12 mouse cellular contexts compared by ENCODE assay signal in genomic region chr14:37819959-37820358, GRCm38 (mm10).
DNase-seq lines count a peak whose midpoint lies in the region; ATAC-seq and TF ChIP-seq lines count a peak whose summit lies in the region.
"Had no signal": no experiment of that assay in that cellular context is flagged by ENCODE, and none has a peak within 500 bp of the region (broad histone marks: within the 10 kb centered on the region; RNA-seq: fewer than 3 reads in every experiment).

No protein-coding gene starts in this region.

- ATAC-seq in kidney, postnatal 0 days (replicated peaks; ENCODE audit: low FRiP score, low read depth): no peak
- no peak for ATAC-seq in forebrain, postnatal 0 days
- ATAC-seq in CD4-positive, CD25-positive, alpha-beta regulatory T cell, adult 4 months: no peak
- ATAC-seq: Patski had no signal

- peak; percentile 61 for DNase-seq in kidney, postnatal 0 days (ENCODE audit: low spot score)
- DNase-seq in kidney, postnatal 36 days: no peak
- peak; percentile 6 for DNase-seq in MEL (ENCODE audit: low read depth, low spot score)
- no peak for DNase-seq in forebrain, postnatal 0 days
- DNase-seq in urinary bladder, postnatal 10 days (ENCODE audit: low spot score): no peak
- DNase-seq in right cerebral cortex, postnatal 36 days (ENCODE audit: low spot score in 2 of 2): no peak
- DNase-seq: kidney, adult 18-20 months; lung, postnatal 14 days had no signal

- no peak for TF ChIP-seq EP300 in ES-Bruce4 (IDR thresholded peaks at IDR 0.05; ENCODE audit: insufficient read depth, low read depth, low read length)
- no peak for TF ChIP-seq EP300 in MEL (IDR thresholded peaks at IDR 0.05; ENCODE audit: low read depth in 1 of 2, low read length in 2 of 2)

- no peak overlapping the region for H3K4me2 ChIP-seq in kidney, postnatal 0 days (ENCODE audit: low read length)
- H3K4me2 ChIP-seq in forebrain, postnatal 0 days (ENCODE audit: low read depth): no peak overlapping the region
- H3K4me2 ChIP-seq: neural tube, embryonic 13.5 days had no signal

- peak; percentile 56 for TF ChIP-seq CTCF in kidney, postnatal 0 days (IDR thresholded peaks at IDR 0.05; ENCODE audit: low read depth)
- peak; percentile 47 for TF ChIP-seq CTCF in ES-Bruce4 (IDR thresholded peaks at IDR 0.05; ENCODE audit: low read depth, low read length)
- TF ChIP-seq CTCF in MEL (IDR thresholded peaks at IDR 0.05 in 2 of 3, conservative IDR thresholded peaks at IDR 0.05 in 1 of 3; ENCODE audit: control insufficient read depth in 1 of 3, insufficient read depth in 1 of 3, low read depth in 2 of 3, low read length in 3 of 3, poor library complexity in 1 of 3, severe bottlenecking in 1 of 3): peak in 2 of 3 experiments; percentile 21 to 25; a peak in 2 of 6 replicates
- TF ChIP-seq CTCF in forebrain, postnatal 0 days (IDR thresholded peaks at IDR 0.05; ENCODE audit: low read depth): peak; percentile 37

- H3K4me3 ChIP-seq in kidney, postnatal 0 days (replicated peaks; ENCODE audit: low read depth, low read length): no peak overlapping the region
- no peak overlapping the region for H3K4me3 ChIP-seq in ES-Bruce4 (ENCODE audit: low read depth, low read length)
- no peak overlapping the region for H3K4me3 ChIP-seq in MEL (ENCODE audit: control insufficient read depth in 1 of 2, insufficient read depth in 1 of 2, low read depth in 2 of 2, low read length in 2 of 2)
- H3K4me3 ChIP-seq in forebrain, postnatal 0 days (ENCODE audit: low read depth, low read length): no peak overlapping the region
- H3K4me3 ChIP-seq: neural tube, embryonic 13.5 days had no signal

- no peak; the same call in 1 of the 2 replicates for TF ChIP-seq RAD21 in MEL (IDR thresholded peaks at IDR 0.05; ENCODE audit: low read depth, low read length)

- H3K79me2 ChIP-seq in MEL (ENCODE audit: control insufficient read depth, insufficient read depth, low read length, poor library complexity): no peaks in the 10 kb centered on the region

- no peaks in the 10 kb centered on the region for H3K4me1 ChIP-seq in kidney, postnatal 0 days (replicated peaks; ENCODE audit: insufficient read depth, low read length)
- H3K4me1 ChIP-seq in ES-Bruce4 (ENCODE audit: control insufficient read depth, insufficient read depth, low read length) (no peaks in the 10 kb centered on the region), MEL (ENCODE audit: control insufficient read depth in 1 of 2, insufficient read depth in 2 of 2, low read length in 2 of 2) (no peaks in the 10 kb centered on the region)
- H3K4me1 ChIP-seq in forebrain, postnatal 0 days (ENCODE audit: insufficient read depth): no peaks in the 10 kb centered on the region
- H3K4me1 ChIP-seq: neural tube, embryonic 13.5 days had no signal

- H3K27ac ChIP-seq in kidney, postnatal 0 days: no peak overlapping the region
- H3K27ac ChIP-seq in ES-Bruce4 (ENCODE audit: insufficient read depth, low read length) (no peak overlapping the region), MEL (ENCODE audit: control insufficient read depth, low read depth, low read length) (no peak overlapping the region)
- no peak overlapping the region for H3K27ac ChIP-seq in forebrain, postnatal 0 days (ENCODE audit: low read depth, low read length)
- H3K27ac ChIP-seq: neural tube, embryonic 13.5 days had no signal

- no peaks in the 10 kb centered on the region for H3K27me3 ChIP-seq in kidney, postnatal 0 days (ENCODE audit: insufficient read depth, low read length)
- H3K27me3 ChIP-seq in ES-Bruce4 (ENCODE audit: control insufficient read depth, insufficient read depth, low read length, poor library complexity, severe bottlenecking) (0 out of 2 replicates have a peak, but pooled peaks cover 2% of the 10 kb centered on the region), MEL (ENCODE audit: control insufficient read depth in 1 of 2, insufficient read depth in 2 of 2, low read length in 2 of 2) (no peaks in the 10 kb centered on the region)
- H3K27me3 ChIP-seq in forebrain, postnatal 0 days (ENCODE audit: insufficient read depth, low read length): no peaks in the 10 kb centered on the region
- H3K27me3 ChIP-seq: neural tube, embryonic 13.5 days; Patski had no signal

- 26% methylated on average over 7 of the region's 7 CpGs for WGBS in kidney, postnatal 0 days
- WGBS in forebrain, postnatal 0 days: 12% methylated on average over 7 of the region's 7 CpGs

- H3K9ac ChIP-seq in kidney, postnatal 0 days (ENCODE audit: low read depth, low read length): no peak overlapping the region
- H3K9ac ChIP-seq in ES-Bruce4 (ENCODE audit: low read depth, poor library complexity, severe bottlenecking): no peak overlapping the region
- H3K9ac ChIP-seq in MEL (ENCODE audit: control insufficient read depth, low read depth, low read length, poor library complexity, severe bottlenecking): no peak overlapping the region
- no peak overlapping the region for H3K9ac ChIP-seq in forebrain, postnatal 0 days
- H3K9ac ChIP-seq: neural tube, embryonic 13.5 days had no signal

- no peaks in the 10 kb centered on the region for H3K36me3 ChIP-seq in kidney, postnatal 0 days (ENCODE audit: insufficient read depth, low read length)
- H3K36me3 ChIP-seq in ES-Bruce4 (ENCODE audit: control insufficient read depth, insufficient read depth, low read length, poor library complexity, severe bottlenecking): no peaks in the 10 kb centered on the region
- H3K36me3 ChIP-seq in MEL (ENCODE audit: control insufficient read depth in 1 of 2, insufficient read depth in 2 of 2, low read length in 2 of 2): no peaks in the 10 kb centered on the region
- no peaks in the 10 kb centered on the region for H3K36me3 ChIP-seq in forebrain, postnatal 0 days (ENCODE audit: insufficient read depth)
- H3K36me3 ChIP-seq: neural tube, embryonic 13.5 days had no signal

- no peak for TF ChIP-seq POLR2A in ES-Bruce4 (IDR thresholded peaks at IDR 0.05; ENCODE audit: insufficient read depth, low read length)
- no peak for TF ChIP-seq POLR2A in MEL (IDR thresholded peaks at IDR 0.05; ENCODE audit: control insufficient read depth in 1 of 2, insufficient read depth in 1 of 2, low read depth in 1 of 2, low read length in 2 of 2, poor library complexity in 1 of 2)

- no peaks in the 10 kb centered on the region for H3K9me3 ChIP-seq in kidney, postnatal 0 days (replicated peaks; ENCODE audit: low read length)
- H3K9me3 ChIP-seq in ES-Bruce4 (replicated peaks; ENCODE audit: control insufficient read depth, insufficient read depth, low read length, poor library complexity, severe bottlenecking) (no peaks in the 10 kb centered on the region), MEL (replicated peaks; ENCODE audit: insufficient read depth, low read length) (no peaks in the 10 kb centered on the region)
- no peaks in the 10 kb centered on the region for H3K9me3 ChIP-seq in forebrain, postnatal 0 days (ENCODE audit: low read length)
- H3K9me3 ChIP-seq: neural tube, embryonic 13.5 days had no signal

TF ChIP-seq in MEL, 35 proteins besides CTCF, POLR2A, EP300 and RAD21:
- no peak for TF ChIP-seq CHD1 (IDR thresholded peaks at IDR 0.05; ENCODE audit: low read depth, low read length)
- TF ChIP-seq HCFC1 (IDR thresholded peaks at IDR 0.05; ENCODE audit: low read depth, low read length): no peak
- no peak for TF ChIP-seq MXI1 (IDR thresholded peaks at IDR 0.05; ENCODE audit: low read depth, low read length)
- TF ChIP-seq ELF1 (IDR thresholded peaks at IDR 0.05; ENCODE audit: low read depth, low read length): no peak
- TF ChIP-seq ZNF384 (IDR thresholded peaks at IDR 0.05; ENCODE audit: low read depth, low read length): no peak
- TF ChIP-seq ZKSCAN1 (IDR thresholded peaks at IDR 0.05; ENCODE audit: low read depth, low read length): no peak
- TF ChIP-seq RCOR1 (IDR thresholded peaks at IDR 0.05; ENCODE audit: low read depth, low read length): no peak
- TF ChIP-seq ZC3H11A (IDR thresholded peaks at IDR 0.05; ENCODE audit: low read depth, low read length): no peak
- TF ChIP-seq ETS1 (IDR thresholded peaks at IDR 0.05; ENCODE audit: low read depth, low read length): no peak
- TF ChIP-seq USF1 (IDR thresholded peaks at IDR 0.05; ENCODE audit: low read depth, low read length): no peak
- no peak for TF ChIP-seq SIN3A (IDR thresholded peaks at IDR 0.05; ENCODE audit: low read length)
- TF ChIP-seq UBTF (IDR thresholded peaks at IDR 0.05; ENCODE audit: borderline replicate concordance, insufficient read depth, low read depth, low read length): no peak
- no peak for TF ChIP-seq NRF1 (IDR thresholded peaks at IDR 0.05; ENCODE audit: insufficient read depth, low read depth, low read length, poor library complexity, severe bottlenecking)
- no peak for TF ChIP-seq MYB (IDR thresholded peaks at IDR 0.05; ENCODE audit: low read depth, low read length)
- no peak; the same call in 1 of the 2 replicates for TF ChIP-seq SMC3 (IDR thresholded peaks at IDR 0.05; ENCODE audit: low read depth, low read length)
- TF ChIP-seq E2F4 (IDR thresholded peaks at IDR 0.05; ENCODE audit: borderline replicate concordance, low read depth, low read length): no peak
- no peak for TF ChIP-seq TAL1 (IDR thresholded peaks at IDR 0.05; ENCODE audit: low read length)

Comparison
In these comparisons a context has a peak if more than half of its experiments do, and no peak if none do; other contexts are left out.
1. DNase-seq: peak in kidney, postnatal 0 days (single experiment) and MEL (single experiment); none in kidney, postnatal 36 days (0 of 2), forebrain, postnatal 0 days (single experiment), urinary bladder, postnatal 10 days (single experiment) and right cerebral cortex, postnatal 36 days (0 of 2).
2. Peak in every context shown above with its lines, with median percentiles within 50 percentile points of each other: CTCF ChIP-seq.